Mouse (Mus musculus): ENCODE measurements around the gene Eftud2.

Gene Eftud2

DNA sequence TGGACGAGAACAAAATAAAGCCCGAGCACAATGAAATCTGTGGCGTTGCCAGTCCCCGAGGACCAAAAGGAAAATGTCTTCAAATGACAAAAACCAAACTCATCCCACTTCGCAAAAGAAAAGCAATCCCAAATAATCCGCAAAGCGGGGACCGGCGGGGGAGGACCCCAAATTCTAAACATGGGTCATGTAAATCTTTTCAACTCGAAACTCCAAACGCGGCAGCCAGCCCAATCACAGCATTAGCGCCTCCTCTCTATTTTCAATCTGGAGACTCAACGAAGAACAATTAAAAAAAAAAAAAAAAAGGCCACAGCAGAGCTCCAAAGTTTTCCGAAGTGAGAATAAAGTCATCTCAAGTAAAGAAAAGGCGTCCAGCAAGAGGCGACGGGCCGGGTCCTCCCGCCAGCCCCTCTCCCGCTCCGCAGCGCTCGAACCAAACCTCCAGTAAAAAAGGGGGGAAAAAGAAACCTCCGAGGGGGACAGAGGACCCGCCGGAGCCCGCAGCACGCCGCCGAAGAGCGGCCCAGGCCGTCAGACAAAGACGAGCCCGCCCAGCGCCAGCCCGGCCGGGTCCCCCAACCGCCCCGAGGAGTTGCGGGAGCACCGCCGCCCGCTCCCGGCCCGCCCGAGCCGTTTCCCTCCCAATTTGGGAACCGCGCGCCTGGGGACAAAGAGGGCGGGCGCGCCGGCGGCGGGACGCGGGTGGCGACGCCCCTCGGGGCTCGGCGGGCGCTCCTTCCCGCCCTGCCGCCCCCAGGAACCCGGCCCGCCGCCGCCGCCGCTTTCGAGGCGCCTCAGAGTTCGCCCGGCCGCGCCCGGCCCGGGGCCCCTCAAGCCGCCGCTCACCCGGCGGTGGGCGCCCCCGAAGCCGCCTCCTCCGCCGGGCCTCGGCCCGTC, 62.4 kb downstream of the Eftud2 start:
- DNase-seq, result peak; percentile 44

DNA sequence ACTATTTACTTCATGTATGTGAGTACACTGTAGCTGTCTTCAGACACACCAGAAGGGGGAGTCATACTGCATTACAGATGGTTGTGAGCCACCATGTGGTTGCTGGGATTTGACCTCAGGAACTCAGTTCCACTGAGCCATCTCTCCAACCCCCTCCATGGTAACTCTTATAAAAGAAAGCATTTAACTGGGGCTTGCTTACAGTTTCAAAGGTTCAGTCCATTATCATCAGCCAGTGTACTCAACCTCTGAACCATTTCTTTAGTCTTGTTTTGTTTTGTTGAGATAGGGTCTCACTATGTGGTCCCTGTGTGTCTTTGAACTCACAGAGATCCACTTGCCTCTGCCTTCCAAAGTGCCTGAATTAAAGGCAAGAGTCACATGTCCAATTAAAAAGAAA, 65.9 kb downstream of the Eftud2 start:
- no peak for DNase-seq

DNA sequence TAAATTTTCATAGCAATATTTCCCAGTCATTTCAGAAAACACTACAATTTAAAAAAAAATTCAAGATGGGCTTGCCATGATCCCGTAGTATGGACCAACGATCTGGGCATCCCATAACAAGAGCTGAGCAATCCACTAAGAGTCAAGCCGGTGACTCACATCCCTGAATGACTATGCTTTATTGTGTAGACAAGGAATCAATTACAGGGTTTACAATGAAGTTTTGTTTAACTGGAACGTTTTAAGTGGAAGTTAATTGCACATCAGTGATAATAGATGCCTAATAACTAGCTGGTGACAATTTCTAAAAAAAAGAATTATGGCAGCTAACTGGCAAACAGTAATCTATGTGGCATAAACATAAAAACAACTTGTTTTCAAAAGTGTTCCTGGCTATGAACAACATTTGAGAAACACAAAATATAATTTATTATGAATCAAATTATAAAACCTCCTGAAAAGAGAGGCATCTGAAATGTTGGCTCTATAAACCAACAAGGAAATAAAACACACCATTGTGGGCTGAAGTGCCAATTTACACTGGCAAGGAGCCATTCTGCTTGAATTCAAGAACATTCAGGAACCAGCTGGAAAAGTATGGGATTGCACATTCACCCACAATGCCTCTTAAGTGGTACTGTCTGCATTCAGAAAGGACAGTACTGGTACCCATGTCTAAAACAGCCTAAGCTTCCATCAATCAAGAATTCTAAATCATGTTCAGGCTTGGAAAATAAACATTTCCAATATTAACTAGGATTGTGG, 69.9 kb downstream of the Eftud2 start:
- DNase-seq, result no peak

DNA sequence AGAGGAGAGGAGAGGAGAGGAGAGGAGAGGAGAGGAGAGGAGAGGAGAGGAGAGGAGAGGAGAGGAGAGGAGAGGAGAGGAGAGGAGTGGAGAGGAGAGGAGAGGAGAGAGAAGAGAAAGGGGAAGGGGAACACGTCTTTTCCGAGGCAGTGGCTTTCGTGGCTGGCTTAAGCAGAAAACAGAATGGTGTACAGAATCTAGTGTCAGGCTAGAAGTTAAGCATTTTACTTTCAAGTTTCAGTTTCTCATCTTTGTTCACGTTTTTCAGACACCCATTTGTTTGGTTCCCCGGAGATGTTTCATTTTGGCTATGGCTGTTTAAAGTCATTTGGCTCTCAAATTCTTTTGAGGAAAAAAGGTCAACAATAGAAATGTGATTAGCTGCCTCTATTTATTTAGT, 72.5 kb downstream of the Eftud2 start:
- no peak for DNase-seq

DNA sequence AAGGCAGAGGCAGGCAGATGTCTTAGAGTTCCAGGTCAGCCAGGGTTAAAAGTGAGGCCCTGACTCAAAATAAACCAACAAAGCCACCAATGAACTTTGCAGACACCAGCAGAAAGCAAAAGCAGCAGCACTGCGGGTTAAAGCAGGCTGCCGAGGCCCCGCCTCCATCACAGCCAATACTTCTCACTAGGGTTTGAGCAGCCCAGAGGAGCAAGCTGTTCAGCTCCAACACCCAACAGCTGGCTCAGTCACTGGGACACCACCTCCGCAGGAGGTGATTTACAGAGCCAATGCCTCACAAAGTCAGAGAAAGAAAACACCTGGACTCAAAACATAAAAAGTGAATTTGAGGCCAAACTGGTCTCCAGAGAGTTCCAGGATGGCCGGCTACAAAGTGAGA, 77.3 kb downstream of the Eftud2 start:
- DNase-seq, result no peak

DNA sequence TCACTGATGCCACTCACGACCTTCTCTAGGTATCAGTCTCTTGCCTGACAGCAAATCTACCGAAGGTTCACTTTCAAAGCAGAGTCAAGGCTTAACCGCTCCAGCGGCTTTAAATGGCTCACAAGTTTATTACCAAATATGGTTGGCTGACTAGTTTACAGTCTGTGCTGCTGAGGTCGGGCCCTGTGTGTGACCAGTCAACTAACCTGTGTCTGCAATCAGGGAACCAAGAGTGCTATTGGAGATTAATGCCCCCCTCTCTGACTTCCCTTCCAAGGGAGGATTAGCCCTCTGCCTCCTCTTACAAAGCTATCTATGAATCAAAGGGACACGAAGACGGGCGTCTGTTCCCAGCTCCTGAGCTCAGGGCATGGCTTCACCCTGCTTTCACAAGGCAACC, 86.6 kb downstream of the Eftud2 start:
- DNase-seq, result no peak

DNA sequence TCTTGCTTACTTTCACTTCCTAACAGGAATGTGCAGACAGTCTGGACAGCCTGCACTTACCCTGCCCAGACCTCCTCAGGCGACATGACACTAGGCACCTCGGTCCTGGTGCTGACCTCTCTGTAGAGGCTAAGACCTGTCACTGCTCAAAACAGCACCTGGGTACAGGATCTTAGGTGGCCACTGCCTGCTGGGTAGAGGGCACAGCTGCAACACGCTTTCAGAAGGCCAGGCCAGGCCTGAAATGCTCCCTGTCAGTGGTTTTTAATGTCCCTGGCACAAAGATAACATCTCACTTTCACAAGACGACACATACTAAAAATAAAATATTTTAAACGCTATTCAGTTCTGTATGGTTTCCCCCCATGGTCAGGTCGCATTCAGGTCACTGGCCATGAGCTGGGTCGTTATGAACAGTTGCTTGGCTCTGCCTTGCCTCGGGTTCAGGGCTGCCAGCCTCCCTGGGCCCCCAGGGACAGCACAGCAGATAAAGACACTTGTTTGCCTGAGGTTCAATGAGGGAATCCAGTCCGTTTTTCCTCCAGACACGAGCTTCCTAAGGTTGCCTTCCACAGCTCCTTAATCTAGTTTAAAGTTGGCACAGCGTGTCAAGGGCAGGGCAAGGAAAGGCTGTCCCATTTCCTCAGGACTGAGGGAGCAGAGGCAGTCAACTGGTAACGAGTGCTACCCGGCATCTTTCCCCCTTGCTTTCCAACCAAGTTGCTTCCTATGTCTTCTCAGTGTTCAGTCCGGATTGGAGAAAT, 88.9 kb downstream of the Eftud2 start:
- DNase-seq, result no peak
